Mouse (Mus musculus) naive thymus-derived CD4-positive, alpha-beta T cell, adult 5 months (primary cell): ENCODE measurements around the gene Pcyt2. TPM values are rescaled to one million over a fixed set of nuclear protein-coding genes. Genes with fewer than 3 reads are reported as not detected.

ENCODE experiments used
- polyA plus RNA-seq: library from polyadenylated mRNA; unstranded; fragments of 100-300 nt; shearing (Covaris generic); gene quantifications from one replicate; pipeline ENCODE4 v1.2.1, GENCODE M21; 2017

Gene Pcyt2
- polyA plus RNA-seq, result 242 TPM

DNA sequence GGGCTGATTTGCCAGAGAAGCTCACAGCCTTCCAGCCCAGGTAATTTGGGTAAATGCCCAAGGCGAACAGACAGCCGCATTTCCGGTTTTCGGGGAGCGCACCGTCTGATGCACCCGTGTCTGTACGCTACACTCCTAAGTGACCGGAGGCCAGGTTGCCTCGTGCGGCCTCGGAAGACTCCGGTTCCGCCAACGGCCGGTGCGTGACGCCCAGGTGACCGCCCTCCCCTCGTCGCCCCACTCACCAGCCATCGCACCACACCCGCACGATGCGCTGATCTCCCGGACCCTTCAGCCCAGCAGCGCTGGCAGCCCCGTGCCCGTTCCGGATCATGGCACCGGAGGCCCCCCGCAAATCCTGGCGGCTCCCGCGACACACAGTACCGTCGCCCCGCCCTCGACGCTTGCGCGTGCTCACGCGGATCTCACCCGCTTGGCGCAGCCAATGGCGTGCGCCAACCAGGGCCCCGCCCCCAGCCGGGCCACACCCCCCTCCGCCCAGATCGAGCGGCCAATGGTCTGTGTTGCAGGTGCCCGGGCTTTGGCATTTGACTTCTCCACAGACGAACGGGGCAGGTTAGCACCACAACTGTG is at the start of gene Pcyt2:
Pcyt2 (minus strand) TSS at position 418 of the 594 bp plus-strand sequence.

DNA sequence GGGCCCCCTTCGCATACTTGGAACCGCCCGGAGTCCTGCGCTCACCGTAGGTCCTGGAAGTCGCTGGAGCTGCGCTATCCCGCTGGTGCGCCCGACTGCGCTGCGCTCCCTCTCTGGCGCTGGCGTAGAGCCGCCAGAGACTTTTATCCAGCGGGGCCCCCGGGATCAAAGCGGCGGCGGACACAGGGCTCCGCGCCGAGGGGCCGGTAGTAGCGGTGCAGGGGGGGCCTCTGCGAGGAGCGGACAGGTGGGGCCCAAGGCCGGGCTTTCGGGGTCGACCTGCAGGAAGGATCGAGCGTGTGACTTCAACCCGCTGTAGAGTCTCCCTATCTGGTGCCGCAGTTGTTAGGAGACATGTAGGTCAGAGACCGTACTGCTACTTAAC is 43.3 kb upstream of the Pcyt2 start, which contains the start of gene Notum:
Notum (minus strand) TSS at position 100 of the 385 bp plus-strand sequence.

DNA sequence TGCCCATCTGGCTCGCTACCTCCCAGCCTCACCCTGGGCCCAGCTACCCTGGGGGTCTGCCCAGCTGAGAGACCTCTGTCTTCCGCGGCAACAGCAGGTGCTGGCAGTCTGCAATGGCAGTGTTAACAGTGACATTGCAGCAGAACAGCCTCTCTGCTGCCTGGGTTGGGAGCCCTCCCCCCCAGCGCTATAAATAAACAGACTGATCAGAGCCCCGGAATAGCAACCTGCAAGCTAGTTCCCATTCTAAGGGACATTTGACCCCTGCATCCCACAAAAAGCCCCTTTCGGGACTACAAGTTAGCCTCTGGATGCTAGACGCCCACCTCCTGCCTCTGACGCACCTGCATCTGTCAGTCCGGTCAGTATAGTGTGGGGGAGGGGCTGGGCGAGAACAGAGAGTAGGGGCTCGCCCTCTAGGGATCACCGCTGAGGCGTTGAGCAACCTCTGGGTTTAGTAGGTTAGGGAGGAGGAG is 30.3 kb upstream of the Pcyt2 start, which contains the start of gene Myadml2:
Myadml2 (minus strand) TSS at position 158 of the 476 bp plus-strand sequence.

DNA sequence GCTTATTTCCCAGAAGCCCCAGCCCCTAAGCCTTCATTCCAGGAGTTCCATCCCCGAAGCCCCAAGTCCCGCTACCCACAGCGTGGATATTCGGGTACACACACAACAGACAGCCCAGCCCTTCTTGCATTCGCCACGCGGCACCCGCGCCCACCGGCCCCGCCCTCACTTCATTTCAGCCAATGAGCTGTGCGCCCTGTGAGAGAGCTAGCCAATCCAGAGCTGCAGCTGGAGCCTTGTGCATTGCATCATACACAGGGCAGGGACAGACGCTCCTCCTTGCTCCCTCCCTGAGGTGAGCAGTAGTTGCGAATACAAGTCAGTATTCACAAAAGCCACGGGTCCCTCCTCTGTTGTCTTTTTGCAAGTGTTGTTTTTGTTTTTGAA is 25.9 kb upstream of the Pcyt2 start, which contains the start of gene Pycr1:
Pycr1 (minus strand) TSS at position 169 of the 387 bp plus-strand sequence.

DNA sequence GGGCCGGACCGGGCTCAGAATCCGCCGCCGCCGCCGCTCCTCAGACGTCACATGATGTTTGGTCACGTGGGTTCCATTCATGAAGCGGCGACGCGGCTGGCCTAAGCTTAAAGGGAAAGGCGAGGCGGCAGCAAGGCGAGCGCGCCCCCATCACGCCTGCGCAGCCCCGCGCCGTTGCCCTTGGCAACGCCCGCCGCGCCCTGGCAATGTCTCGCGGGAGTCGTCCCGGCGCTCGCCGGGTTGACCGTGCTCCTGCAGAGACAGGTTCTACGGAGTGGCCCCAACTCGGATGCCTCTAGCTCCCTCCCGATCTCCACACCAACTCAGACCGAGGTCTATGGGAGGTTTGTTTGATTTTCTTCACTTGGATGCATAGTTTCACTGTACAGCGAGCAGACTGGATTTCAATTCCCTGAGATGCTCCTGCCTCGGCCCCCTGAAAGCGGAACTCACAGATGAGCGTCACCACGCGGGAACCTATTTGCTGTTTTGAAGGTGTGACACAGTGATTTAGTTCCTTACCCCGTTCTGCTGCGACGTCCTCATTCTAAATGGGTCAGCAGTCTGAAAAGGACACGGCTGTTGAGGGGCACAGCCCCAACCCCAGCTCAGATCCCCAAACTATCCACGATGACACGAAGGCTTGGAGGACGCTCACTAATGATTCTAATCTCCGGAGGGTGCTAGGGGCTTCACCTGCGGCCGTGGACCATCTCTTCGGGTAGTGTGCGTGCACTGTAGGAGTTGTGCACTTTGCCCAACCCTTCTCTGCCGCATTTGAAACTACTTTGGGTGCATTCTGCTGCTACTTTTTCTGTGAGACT is 16.0 kb upstream of the Pcyt2 start, which contains the start of gene Mafg:
Mafg (minus strand) TSS at position 81 of the 824 bp plus-strand sequence.

DNA sequence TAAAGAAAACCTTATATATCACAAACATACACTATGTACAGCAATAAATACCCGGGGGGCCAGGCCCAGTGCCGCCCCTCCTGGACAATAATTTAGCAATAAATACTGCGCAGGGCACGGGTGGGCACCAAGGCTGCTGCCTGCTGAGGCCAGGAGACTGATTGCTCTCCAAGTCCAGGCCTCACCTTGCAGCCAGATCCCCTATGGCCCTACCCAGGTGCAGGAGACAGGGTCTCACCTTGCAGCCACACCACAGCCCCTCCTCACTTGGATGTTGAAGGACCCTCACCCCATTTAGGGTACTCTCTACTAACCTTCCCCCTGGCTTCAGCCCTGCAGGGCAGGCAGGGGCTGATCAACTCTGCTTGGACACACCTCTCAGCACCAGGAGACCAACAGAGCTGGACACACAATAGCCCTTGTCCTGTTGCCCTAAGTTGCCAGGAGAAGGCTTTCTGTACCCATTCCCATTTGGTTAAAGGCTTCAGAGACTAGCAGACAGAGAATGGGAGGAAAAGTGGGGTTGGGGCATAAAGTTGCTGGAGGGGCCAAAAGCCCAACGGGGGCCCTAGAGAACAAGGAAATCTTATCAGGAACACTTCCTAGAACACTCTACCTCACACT is 7.5 kb upstream of the Pcyt2 start, which contains the start of gene Sirt7:
Sirt7 (minus strand) TSS at position 89 of the 624 bp plus-strand sequence.

DNA sequence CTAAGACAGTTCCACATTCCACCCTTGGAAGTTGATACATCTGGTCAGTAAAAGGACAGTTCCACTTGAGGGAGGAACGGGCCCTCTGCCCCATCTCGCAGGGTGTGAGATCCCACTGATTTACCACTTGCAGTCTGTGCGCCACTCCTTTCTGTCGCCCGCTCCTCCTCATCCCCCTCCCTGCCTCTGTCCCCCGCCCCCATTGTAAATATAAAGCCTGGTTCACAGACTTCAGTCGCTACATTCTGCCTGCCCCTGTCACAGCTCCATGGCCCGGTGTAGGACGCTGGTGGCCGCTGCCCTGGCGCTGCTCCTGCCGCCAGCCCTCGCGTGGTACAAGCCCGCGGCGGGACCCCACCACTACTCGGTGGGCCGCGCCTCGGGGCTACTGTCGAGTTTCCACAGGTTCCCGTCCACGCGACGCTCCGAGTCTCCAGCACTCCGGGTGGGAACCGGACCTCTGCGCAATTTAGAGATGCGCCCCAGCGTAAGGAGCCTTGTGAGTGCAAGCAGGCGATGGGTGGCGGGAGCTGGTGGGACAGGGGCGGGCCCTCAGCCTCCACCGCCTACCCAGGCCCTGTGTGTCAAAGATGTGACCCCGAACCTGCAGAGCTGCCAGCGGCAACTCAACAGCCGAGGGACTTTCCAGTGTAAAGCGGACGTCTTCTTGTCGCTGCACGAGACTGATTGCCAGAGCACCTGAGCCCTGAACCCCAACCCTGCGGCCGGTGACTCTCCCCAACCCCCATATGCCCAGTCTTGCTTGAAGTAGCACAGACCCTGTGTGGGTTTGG is 9.3 kb downstream of the Pcyt2 start, which contains the start of gene Npb:
Npb (plus strand) TSS at position 237 of the 794 bp plus-strand sequence.

DNA sequence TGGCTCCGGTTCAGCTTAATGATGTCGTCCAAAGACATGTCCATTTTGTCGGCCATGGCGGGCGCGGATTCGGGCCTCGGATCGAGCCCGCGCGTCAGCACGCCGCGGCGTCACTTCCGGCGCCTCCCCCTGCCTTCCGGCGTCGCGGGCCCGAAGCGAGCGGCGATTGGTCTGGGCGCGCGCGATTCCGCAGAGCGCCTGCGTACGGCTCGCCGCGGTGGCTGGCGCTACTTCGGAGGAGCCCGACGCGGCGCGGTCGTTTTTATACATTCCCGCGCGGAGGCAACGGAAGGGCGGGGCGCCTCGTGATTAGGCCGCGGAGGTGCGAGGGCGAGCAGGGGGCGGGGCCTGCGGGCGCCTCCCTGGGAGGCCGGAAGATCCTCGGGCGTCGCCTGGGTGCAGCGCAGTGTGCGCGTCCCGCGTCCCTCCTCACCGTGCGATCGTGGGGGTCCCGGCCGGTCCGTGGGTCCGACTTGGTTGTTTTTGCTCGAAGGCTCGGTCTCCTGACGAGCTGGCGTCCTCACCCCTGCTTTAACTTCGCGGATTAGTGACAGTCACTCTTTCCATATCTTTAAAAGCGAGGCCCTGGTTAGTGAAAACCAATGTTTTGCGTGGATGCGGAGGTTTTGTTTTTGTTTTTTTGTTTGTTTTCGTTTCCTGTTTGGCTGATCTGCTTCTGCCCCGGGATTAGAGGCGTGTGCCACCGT is 19.3 kb downstream of the Pcyt2 start, which contains the start of the genes Alyref and Anapc11:
Alyref (minus strand) TSS at position 83 of the 707 bp plus-strand sequence.
Anapc11 (plus strand) TSS at position 139 of the 707 bp plus-strand sequence.

DNA sequence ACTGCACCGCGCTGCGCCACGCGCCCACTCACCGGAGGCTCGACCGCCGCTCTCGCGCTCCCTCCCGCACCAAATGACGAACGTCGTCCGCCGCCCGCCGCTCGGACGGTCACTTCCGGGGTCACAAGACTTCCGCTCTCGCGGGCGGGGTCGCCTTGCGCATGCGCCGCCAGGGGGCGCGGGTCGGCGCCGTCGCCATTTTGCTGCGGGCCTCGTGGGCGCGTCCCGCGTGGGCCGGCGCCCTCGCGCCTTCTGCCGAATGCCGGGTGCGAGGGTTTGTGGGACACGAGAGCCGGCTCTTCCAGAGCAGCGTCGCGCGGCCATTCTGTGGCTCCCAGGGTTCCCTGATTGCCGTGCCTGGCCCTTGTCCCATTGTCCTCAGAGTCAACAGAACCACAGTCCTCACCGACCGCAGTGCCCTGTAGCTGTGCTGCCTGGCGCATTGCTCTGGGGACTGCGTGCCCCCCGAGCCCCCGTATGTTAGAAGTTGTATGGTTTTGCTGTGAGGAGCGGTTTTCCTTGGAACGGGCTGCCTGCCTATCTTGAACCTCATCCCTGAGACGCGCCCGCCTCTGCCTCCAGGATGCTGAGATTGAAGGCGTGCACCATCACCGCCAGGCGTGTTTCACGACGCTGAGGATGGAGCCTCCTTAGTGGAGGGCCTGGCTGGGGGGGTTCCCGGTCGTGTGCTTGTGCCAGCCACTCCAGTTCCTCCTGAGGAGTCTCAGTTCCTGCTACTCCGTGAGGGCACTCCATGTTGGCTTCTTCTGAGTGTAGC is 36.1 kb downstream of the Pcyt2 start, which contains the start of gene Arhgdia:
Arhgdia (minus strand) TSS at position 135 of the 778 bp plus-strand sequence.

DNA sequence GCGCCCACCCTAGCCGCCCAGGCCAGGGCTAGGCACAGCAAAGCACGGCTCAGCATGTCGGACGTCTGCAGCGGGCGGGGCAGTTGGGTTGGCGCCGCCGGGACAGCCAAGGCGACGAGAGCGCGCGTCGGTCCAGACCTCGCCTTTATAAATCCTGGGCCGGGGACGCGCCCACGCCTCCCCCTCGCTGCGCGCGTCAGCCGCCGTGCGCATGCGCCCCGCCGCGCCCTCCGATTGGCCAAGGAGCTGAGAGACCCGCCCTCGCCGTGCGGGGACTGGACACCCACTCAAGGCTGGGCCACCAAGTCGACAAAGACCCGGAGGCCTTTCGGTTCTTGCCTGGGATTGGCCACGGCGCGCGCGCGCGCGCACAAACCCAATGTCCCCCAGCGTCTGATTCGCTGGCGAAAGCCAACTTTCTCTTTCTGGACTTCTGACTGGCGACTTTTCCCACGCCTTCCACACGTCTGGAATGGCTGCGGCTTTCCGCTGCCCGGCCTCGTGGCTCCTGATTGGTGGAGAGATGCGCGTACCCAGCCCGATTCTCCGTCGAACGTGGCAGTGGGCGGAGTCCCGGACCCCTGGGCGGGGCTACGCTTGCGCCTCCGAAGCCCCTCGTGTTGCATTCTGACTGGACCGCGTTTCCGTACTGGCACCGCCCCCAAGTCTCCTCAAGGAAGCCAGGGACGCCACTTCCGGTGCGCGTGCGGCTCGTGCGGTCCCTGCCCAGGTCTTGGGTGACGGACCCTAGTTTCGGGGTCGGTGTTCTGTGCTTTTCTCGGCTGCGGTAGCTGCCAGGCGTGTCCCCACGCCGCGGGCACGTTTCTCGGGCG is 44.8 kb downstream of the Pcyt2 start, which contains the start of gene P4hb:
P4hb (minus strand) TSS at position 502 of the 833 bp plus-strand sequence.

Other genes with a start within 250 kb of the Pcyt2 start
- gene Faap100, start 239.2 kb downstream of the Pcyt2 start, polyA plus RNA-seq, result 24.8 TPM
- gene Nploc4, start 180.2 kb downstream of the Pcyt2 start, polyA plus RNA-seq, result 56.3 TPM
- gene Tspan10, start 175.3 kb downstream of the Pcyt2 start, polyA plus RNA-seq, result not detected
- gene Pde6g, start 164.4 kb downstream of the Pcyt2 start, polyA plus RNA-seq, result 0.19 TPM
- gene Oxld1, start 159.9 kb downstream of the Pcyt2 start, polyA plus RNA-seq, result 2.3 TPM
- gene Ccdc137, start 159.8 kb downstream of the Pcyt2 start, polyA plus RNA-seq, result 24.3 TPM
- gene Arl16, start 150.3 kb downstream of the Pcyt2 start, polyA plus RNA-seq, result 11.5 TPM
- 43.3 TPM for gene Mrpl12, start 133.3 kb downstream of the Pcyt2 start, polyA plus RNA-seq
- 6.9 TPM for gene Slc25a10, start 126.1 kb downstream of the Pcyt2 start, polyA plus RNA-seq
- gene Gcgr, start 87.2 kb downstream of the Pcyt2 start, polyA plus RNA-seq, result not detected
- 80.5 TPM for gene Mcrip1, start 68.2 kb downstream of the Pcyt2 start, polyA plus RNA-seq
- gene Ppp1r27, start 66.8 kb downstream of the Pcyt2 start, polyA plus RNA-seq, result not detected
- gene P4hb, start 44.7 kb downstream of the Pcyt2 start, polyA plus RNA-seq, result 187 TPM
- gene Arhgdia, start 36.3 kb downstream of the Pcyt2 start, polyA plus RNA-seq, result 668 TPM
- gene Alyref, start 19.6 kb downstream of the Pcyt2 start, polyA plus RNA-seq, result 272 TPM
- 79.1 TPM for gene Anapc11, start 19.5 kb downstream of the Pcyt2 start, polyA plus RNA-seq
- not detected for gene Npb, start 9.5 kb downstream of the Pcyt2 start, polyA plus RNA-seq
- gene Sirt7, start 7.3 kb upstream of the Pcyt2 start, polyA plus RNA-seq, result 190 TPM
- gene Mafg, start 15.7 kb upstream of the Pcyt2 start, polyA plus RNA-seq, result 23.3 TPM
- 1.1 TPM for gene Pycr1, start 25.8 kb upstream of the Pcyt2 start, polyA plus RNA-seq
- gene Myadml2, start 30.2 kb upstream of the Pcyt2 start, polyA plus RNA-seq, result not detected
- gene Notum, start 43.2 kb upstream of the Pcyt2 start, polyA plus RNA-seq, result not detected
- gene Aspscr1, start 55.0 kb upstream of the Pcyt2 start, polyA plus RNA-seq, result 141 TPM
- 77.0 TPM for gene Cenpx, start 95.8 kb upstream of the Pcyt2 start, polyA plus RNA-seq
- 69.5 TPM for gene Lrrc45, start 96.0 kb upstream of the Pcyt2 start, polyA plus RNA-seq
- gene Rac3, start 103.5 kb upstream of the Pcyt2 start, polyA plus RNA-seq, result 1.1 TPM
- gene Dcxr, start 109.3 kb upstream of the Pcyt2 start, polyA plus RNA-seq, result 0.66 TPM
- gene Cbr2, start 114.2 kb upstream of the Pcyt2 start, polyA plus RNA-seq, result not detected
- 1.0 TPM for gene Hmga1b, start 144.9 kb upstream of the Pcyt2 start, polyA plus RNA-seq
- gene Rfng, start 166.3 kb upstream of the Pcyt2 start, polyA plus RNA-seq, result 32.5 TPM
- gene Gps1, start 166.3 kb upstream of the Pcyt2 start, polyA plus RNA-seq, result 115 TPM
- 58.8 TPM for gene Dus1l, start 178.5 kb upstream of the Pcyt2 start, polyA plus RNA-seq
- 55.3 TPM for gene Fasn, start 206.6 kb upstream of the Pcyt2 start, polyA plus RNA-seq